Mouse (Mus musculus) frontal cortex, postnatal 25 days (tissue): ENCODE measurements around the gene Plcb4.
"Not testable (repeated sequence)": the region's sequence is repeated elsewhere in the genome, so short reads cannot be mapped to it uniquely, and the experiment has no call there.

Source experiments
- DNase-seq, 2 experiments: peaks; one replicate each; pipeline ENCODE4 v3.0.0; 2022; ENCODE audit warnings: low spot score in 2 of 2

Plcb4 gene

GRCm38 (mm10) chr2:135717232-135718134 lies 58.7 kb downstream of the Plcb4 start:
- DNase-seq: no peak

- DNase-seq: no peak
Observed at GRCm38 (mm10) chr2:135722109-135722508, 63.3 kb downstream of the Plcb4 start.

- DNase-seq: no peak
Observed at GRCm38 (mm10) chr2:135723387-135723786, 64.6 kb downstream of the Plcb4 start.

GRCm38 (mm10) chr2:135724489-135724888 lies 65.7 kb downstream of the Plcb4 start:
- DNase-seq: no peak

GRCm38 (mm10) chr2:135725362-135725761 lies 66.6 kb downstream of the Plcb4 start:
- no peak for DNase-seq

GRCm38 (mm10) chr2:135727088-135727487 lies 68.3 kb downstream of the Plcb4 start:
- DNase-seq: no peak

GRCm38 (mm10) chr2:135727925-135728324 lies 69.1 kb downstream of the Plcb4 start:
- no peak for DNase-seq

GRCm38 (mm10) chr2:135731591-135731990 lies 72.8 kb downstream of the Plcb4 start:
- DNase-seq: no peak

GRCm38 (mm10) chr2:135732651-135733050 lies 73.8 kb downstream of the Plcb4 start:
- DNase-seq: no peak

GRCm38 (mm10) chr2:135733926-135734510 lies 75.2 kb downstream of the Plcb4 start:
- DNase-seq: no peak

- no peak for DNase-seq
Observed at GRCm38 (mm10) chr2:135737506-135737905, 78.7 kb downstream of the Plcb4 start.

GRCm38 (mm10) chr2:135738022-135738780 lies 79.4 kb downstream of the Plcb4 start:
- not testable (repeated sequence) for DNase-seq

GRCm38 (mm10) chr2:135738950-135739349 lies 80.1 kb downstream of the Plcb4 start:
- no peak for DNase-seq

- no peak for DNase-seq
Observed at GRCm38 (mm10) chr2:135742954-135743700, 84.3 kb downstream of the Plcb4 start.

- DNase-seq: no peak
Observed at GRCm38 (mm10) chr2:135744711-135745110, 85.9 kb downstream of the Plcb4 start.

GRCm38 (mm10) chr2:135745126-135745525 lies 86.3 kb downstream of the Plcb4 start:
- DNase-seq: no peak

- no peak for DNase-seq
Observed at GRCm38 (mm10) chr2:135748441-135748840, 89.6 kb downstream of the Plcb4 start.

- no peak for DNase-seq
Observed at GRCm38 (mm10) chr2:135749606-135750005, 90.8 kb downstream of the Plcb4 start.

- DNase-seq: no peak
Observed at GRCm38 (mm10) chr2:135750748-135751147, 91.9 kb downstream of the Plcb4 start.

- no peak for DNase-seq
Observed at GRCm38 (mm10) chr2:135755792-135756191, 97.0 kb downstream of the Plcb4 start.

- no peak for DNase-seq
Observed at GRCm38 (mm10) chr2:135757478-135757877, 98.7 kb downstream of the Plcb4 start.
